Mouse (Mus musculus): ENCODE results near the gene Stk11.

- TF ChIP-seq CTCF (IDR thresholded peaks at IDR 0.05; ENCODE audit: low read depth, low read length) = no peak
- TF ChIP-seq POLR2A (IDR thresholded peaks at IDR 0.05; ENCODE audit: insufficient read depth, low read length) = no peak
These were observed 8.4 kb downstream of the Stk11 start for GRCm38 (mm10) chr10:80123932-80124562.
